Mouse (Mus musculus) heart, postnatal 0 days (tissue): ENCODE measurements at regions not wholly inside any gene's neighbourhood (a gene's known extent, or its start where the extent isn't known, plus 50 kb on each side); places are given as distances from the start of the nearest gene placed in this dataset.

Source experiments
- CTCF ChIP-seq: IDR thresholded peaks from 2 replicates; pipeline ENCODE4 v1.5.1; 2016; ENCODE audit warnings: antibody characterized with exemption, control low read depth, low read depth
- EP300 ChIP-seq: IDR thresholded peaks from 2 replicates; pipeline ENCODE4 v1.6.1; 2016; ENCODE audit warnings: antibody characterized with exemption, low read depth

- TF ChIP-seq EP300, result no peak
- no peak for TF ChIP-seq CTCF
These were observed 57.2 kb downstream of the Plk2 start for GRCm38 (mm10) chr13:110452009-110452525.
